Mouse (Mus musculus): ENCODE measurements around the gene Prkca. TPM values are rescaled to one million over a fixed set of nuclear protein-coding genes. Genes with fewer than 3 reads are reported as not detected.

Prkca gene
- total RNA-seq, 2 experiments from 2014 or later = 186 to 189 TPM

DNA sequence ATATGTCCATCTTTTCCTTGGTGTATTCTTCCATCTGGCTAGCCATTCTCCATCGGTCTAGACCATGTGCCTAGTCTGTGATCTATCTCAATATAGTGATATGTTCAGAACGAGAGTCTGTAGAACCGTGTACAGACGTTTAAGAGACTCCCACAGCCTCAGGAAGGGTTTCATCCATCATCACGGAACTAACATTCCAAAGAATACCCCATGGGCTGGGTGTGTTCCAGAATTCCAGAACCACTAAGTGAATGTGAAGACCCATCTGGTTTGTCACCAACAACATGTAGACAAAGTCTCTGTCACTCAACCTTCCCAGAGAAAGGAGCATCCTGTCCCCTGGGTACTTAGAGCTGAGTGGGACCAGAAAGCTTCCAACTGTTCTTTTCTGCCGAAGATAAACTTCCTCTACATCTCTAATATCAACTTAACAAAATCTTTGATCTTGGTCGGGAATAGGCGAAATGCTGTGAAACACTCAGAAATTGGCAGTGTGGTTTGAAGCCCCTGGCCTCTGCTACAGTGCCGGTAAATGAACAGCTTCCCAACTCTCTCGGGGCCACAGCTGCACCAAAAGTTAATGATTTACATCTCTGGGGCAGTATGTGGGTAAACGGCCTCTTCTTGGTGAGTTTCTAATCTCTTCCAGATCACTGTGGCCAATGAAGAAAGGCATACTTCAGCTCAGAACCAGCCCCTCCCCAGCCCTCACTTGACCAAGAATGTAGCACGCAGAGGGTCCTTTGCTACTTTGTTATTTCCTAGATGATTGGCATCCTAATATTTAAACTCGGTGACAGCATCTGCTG lies 92.7 kb downstream of the Prkca start:
- Histone ChIP-seq H3K27ac (no peak overlapping the region), H3K4me3 (no peak overlapping the region)
- intact Hi-C loops (cut with DNase I) = no loop called here
- no peak for DNase-seq (ENCODE audit: extremely low spot score in 1 of 2, low spot score in 2 of 2)
- TF ChIP-seq CTCF (IDR thresholded peaks at IDR 0.05) = no peak

DNA sequence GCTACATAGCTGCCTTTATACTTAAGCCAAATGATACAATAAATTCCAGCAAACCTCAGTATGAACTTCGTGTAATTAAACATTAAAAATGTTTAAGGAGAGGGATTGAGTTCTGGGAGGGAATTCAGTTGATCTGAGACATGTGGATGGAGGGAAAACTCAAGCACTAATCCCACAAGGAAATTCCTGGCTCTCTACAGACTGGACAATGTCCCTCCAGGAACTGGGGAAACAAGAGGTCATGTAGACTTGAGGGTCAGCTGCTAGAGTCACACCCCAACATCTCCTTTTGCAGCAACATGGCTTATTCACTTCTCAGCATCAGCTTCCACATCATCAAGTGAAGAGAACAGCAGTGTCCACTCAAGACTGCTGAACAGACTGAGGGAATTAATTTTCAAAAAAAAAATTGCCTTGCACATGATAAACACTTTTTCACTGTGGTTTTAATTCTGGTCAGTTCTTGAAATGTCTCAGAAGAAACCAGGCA lies 93.5 kb downstream of the Prkca start:
- no peak for TF ChIP-seq CTCF (IDR thresholded peaks at IDR 0.05)
- DNase-seq (ENCODE audit: extremely low spot score in 1 of 2, low spot score in 2 of 2) = no peak
- intact Hi-C loops (cut with DNase I) = no loop called here
- H3K27ac ChIP-seq = no peak overlapping the region
- no peak overlapping the region for H3K4me3 ChIP-seq

DNA sequence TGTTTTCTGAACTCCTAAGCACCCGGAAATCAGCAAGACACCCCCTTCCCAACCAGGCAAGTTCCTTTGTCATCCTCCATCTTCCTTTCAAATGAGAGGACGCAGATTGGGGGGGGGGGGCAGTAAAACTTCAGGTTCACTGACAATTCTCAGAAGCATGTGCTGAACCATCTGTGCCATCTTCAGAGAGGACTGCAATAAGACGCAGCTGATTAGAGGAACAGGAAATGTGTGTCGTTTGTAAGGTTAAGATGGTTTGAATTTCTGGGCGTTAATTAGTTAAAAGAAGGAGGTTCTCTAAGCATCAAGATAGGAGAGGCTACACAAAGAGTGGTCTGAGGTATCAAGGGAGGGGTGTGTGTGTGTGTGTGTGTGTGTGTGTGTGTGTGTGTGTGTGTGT lies 94.2 kb downstream of the Prkca start:
- no peak for TF ChIP-seq CTCF (IDR thresholded peaks at IDR 0.05)

DNA sequence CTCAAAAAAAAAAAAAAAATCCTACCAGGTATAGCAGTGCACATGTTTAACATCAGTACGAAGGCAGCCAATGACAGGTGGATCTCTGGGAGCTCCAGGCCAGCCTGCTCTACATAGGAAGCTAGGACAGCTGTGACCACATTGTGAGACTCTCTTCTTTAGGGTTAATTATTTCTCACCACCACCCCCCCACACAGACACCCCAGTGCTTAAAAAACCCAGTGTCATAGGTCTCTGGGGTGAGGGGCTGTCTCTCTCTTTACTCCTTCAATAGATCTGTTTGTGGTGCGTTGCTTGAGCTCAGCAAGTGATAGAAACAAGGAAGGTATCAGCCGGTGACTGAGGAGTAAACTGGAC lies 94.7 kb downstream of the Prkca start:
- intact Hi-C loops (cut with DNase I) = no loop called here
- DNase-seq (ENCODE audit: extremely low spot score in 1 of 2, low spot score in 2 of 2) = no peak
- Histone ChIP-seq H3K27ac (no peak overlapping the region), H3K4me3 (no peak overlapping the region)
- no peak for TF ChIP-seq CTCF (IDR thresholded peaks at IDR 0.05)

More for the DNA sequence above, 94.2 kb downstream of the Prkca start:
- DNase-seq (ENCODE audit: extremely low spot score in 1 of 2, low spot score in 2 of 2) = no peak
- H3K27ac ChIP-seq = no peak overlapping the region
- H3K4me3 ChIP-seq = no peak overlapping the region
- intact Hi-C loops (cut with DNase I) = no loop called here

DNA sequence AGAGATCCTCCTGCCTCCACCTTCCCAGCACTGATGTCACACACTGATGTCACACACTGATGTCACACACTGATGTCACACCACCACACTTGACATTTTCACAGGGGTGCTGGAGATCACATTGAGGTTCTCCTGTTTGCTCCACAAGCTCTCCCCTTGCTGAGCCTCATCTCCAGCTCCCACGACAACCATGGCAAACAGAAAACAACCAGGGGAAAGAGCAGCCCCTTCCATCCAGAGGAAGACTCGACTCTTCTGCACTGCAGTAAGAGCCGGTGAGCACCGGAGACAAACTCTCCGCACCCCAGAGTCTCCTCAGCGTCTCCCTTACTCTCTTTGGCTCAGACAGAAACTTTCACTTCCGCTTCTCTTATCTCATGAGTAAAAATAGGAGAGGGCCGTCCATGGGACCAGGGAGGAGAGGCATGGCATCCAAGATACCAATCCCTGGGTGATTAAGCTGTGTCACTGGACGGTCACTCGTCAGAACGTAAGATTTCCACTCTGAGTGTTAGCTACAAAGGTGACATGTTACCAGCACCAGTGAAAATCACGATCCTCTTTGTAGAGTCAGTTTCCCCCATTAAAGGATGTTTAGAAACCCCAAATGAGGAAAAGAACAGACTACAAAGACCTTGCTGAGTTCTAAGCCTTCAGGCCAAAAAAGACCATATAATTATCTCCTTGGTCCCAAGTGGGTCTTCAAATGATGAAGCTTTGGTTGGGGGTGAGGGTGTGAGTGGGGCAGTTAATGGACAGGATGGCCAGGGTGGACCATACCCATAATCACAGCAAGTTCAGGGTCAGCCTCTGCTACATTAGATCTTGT lies 95.3 kb downstream of the Prkca start:
- Histone ChIP-seq H3K27ac (no peak overlapping the region), H3K4me3 (no peak overlapping the region)
- no peak for DNase-seq (ENCODE audit: extremely low spot score in 1 of 2, low spot score in 2 of 2)
- no peak for TF ChIP-seq CTCF (IDR thresholded peaks at IDR 0.05)
- intact Hi-C loops (cut with DNase I) = no loop called here

DNA sequence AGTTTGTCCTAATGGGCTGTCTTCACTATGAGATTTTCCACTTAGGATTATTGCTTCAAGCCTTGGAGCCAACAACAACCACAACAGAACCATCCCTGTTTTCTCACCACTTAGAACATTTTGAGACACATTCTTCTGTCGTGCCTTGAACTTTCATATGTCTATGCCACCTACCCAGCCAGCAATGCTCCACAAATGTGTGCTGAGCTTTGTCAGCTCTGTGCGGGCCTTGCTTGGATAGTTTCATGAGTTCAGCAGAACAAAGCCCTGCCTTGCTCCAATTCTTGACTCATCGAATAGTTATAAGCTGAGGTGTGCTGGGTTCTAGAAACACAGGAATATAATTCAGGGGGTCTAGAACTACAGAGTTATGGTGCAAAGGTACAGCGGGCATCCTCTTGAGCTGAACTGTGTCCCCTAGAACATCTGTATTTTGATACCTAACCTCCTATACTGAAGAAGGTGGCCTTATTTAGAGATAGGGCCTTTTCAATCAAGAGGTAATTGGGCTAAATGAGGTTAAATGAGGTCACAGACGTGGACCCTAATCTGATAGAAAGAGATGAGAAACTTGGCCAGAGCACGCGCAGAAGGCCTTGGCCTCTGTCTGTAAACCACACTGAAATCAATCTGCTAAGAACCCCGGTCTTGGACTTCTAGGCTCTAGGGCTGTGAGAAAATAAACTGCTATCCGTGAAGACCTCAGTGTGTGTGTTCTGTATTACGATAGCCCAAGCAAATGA lies 96.4 kb downstream of the Prkca start:
- H3K27ac ChIP-seq = no peak overlapping the region
- intact Hi-C loops (cut with DNase I) = no loop called here
- no peak for TF ChIP-seq CTCF (IDR thresholded peaks at IDR 0.05)
- no peak overlapping the region for H3K4me3 ChIP-seq
- DNase-seq (ENCODE audit: extremely low spot score in 1 of 2, low spot score in 2 of 2) = no peak

DNA sequence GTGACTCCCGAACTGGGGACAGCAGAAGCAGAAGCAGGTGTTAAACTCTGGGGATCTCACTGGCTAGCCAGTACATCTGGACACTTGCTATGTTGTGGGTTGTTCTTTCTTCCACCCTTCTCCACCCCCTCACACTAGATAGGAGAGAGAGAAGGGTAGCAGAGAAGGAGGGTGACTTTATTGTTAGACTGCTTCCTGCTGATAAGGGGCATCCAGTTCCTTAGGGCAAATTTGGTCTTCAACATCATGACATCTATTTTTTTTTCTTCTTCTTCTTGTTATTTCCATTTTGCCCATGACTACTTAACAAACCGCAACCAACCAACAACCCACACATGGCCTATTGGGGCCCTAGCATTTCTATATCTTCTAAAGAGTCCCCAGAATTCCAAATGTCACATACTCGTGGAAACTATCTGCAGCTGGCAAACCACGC lies 97.4 kb downstream of the Prkca start:
- DNase-seq (ENCODE audit: extremely low spot score in 1 of 2, low spot score in 2 of 2) = no peak
- no peak overlapping the region for H3K27ac ChIP-seq

DNA sequence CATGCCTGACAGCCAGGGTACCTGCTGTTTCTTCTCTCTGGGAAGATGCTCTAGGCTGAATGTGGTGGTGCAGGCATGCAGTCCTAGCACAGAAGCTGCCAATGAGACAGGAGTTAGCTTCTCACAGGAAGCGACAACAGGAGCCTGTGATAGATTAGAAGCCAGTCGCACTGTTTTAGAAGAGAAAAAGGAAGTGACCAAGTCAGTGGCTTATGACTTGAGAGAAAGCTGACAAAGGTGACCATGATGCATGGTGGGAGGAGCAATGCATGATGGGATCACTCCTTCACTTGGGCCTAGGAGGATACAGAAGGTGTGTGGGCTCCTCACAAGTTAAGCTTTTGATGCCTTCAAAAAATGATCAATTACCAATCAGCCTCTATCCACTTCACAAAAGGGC lies 99.5 kb downstream of the Prkca start:
- no peak overlapping the region for H3K27ac ChIP-seq
- DNase-seq (ENCODE audit: extremely low spot score in 1 of 2, low spot score in 2 of 2) = no peak
- intact Hi-C loops (cut with DNase I) = no loop called here
- H3K4me3 ChIP-seq = no peak overlapping the region
- TF ChIP-seq CTCF (IDR thresholded peaks at IDR 0.05) = no peak

More for the DNA sequence above, 97.4 kb downstream of the Prkca start:
- no peak for TF ChIP-seq CTCF (IDR thresholded peaks at IDR 0.05)
- H3K4me3 ChIP-seq = no peak overlapping the region
- intact Hi-C loops (cut with DNase I) = no loop called here

DNA sequence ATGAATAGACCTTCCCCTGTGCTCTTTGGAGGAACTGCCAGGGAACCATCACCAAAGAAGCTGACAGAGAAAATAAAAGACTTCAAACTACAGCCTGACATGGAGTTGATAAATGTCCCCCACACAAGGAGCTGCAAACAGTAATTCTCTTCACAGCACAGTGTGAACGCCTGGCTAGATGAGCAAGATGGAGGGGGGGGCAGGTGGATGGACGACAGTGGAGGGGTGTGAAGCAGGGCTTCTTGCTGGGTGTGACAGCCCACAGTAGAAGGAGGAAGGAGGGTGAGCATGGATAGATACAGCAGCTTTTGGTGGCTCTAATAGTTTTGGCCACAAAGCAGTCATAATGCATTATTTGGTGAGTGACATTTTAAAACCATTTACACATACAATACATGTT lies 100.1 kb downstream of the Prkca start:
- intact Hi-C loops (cut with DNase I) = no loop called here
- DNase-seq (ENCODE audit: extremely low spot score in 1 of 2, low spot score in 2 of 2) = no peak
- no peak for TF ChIP-seq CTCF (IDR thresholded peaks at IDR 0.05)
- H3K4me3 ChIP-seq = no peak overlapping the region
- no peak overlapping the region for H3K27ac ChIP-seq

DNA sequence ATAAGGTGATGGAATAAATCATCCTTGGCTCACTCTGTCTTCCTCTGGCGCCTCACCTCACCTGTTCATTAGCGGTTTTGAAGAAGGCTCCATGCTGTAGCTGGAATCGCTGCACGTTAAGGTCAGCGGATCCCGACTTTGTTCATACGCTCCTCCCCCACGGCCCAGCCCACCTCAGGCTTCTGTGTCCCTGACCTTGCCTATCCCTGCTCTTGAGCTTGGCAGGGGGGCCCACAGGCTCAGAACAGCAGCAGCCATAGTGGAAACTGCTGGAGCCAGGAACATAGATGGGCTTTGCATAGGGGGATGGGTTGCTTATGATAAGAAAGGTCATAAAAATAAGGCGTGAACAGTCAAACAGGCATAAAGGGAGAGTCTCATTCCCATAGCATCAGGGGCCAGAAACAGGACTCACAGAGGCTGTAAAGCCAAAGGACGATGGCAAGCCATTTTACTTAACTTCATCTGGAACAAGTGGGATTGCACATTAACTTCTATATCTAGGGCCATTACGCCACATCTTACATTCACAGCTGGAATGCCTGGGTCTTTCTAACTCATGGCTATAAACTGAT lies 102.7 kb downstream of the Prkca start:
- TF ChIP-seq CTCF (IDR thresholded peaks at IDR 0.05) = no peak
- Histone ChIP-seq H3K4me3 (no peak overlapping the region), H3K27ac (no peak overlapping the region)
- DNase-seq (ENCODE audit: extremely low spot score in 1 of 2, low spot score in 2 of 2) = no peak
- intact Hi-C loops (cut with DNase I) = no loop called here

DNA sequence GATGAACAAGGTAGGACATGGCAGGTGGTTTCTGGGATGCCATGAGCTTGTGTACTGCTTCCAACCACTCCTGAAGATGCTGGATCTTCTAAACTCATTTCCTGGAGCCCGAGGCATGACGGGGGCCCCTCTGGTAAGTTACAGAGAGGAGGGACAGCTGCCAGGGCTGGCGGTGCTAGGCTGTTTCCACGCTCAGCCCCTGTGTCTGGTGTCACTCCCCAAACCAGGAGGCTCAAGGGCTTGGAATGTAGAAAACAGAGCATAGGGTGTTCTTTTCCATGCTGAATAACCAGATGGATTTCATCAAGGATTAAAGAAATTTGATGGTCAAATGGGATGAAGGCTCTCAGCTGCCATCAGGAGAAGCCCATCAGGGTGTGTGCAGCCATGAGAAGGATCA lies 104.6 kb downstream of the Prkca start:
- no peak overlapping the region for H3K27ac ChIP-seq
- intact Hi-C loops (cut with DNase I) = no loop called here

More for the DNA sequence above, 104.6 kb downstream of the Prkca start:
- no peak overlapping the region for H3K4me3 ChIP-seq
- no peak for DNase-seq (ENCODE audit: extremely low spot score in 1 of 2, low spot score in 2 of 2)
- no peak for TF ChIP-seq CTCF (IDR thresholded peaks at IDR 0.05)
